Mouse (Mus musculus) liver, embryonic 14.5 days (tissue): ENCODE measurements around the gene Smg1. TPM values are rescaled to one million over a fixed set of nuclear protein-coding genes. Genes with fewer than 3 reads are reported as not detected.
A peak's percentile ranks its signal among the peaks of the same experiment; 100 is the strongest.

ENCODE experiments used
- ATAC-seq: fragments of 200-750 bp; cut with Nextera tagmentation; 2 replicates; pipeline ENCODE4 v1.8.0; 2017; ENCODE audit warnings: moderate number of reproducible peaks, mild to moderate bottlenecking, moderate library complexity; ENCODE audit not compliant: insufficient read depth
- DNase-seq, 3 experiments: peaks; one replicate each; pipeline ENCODE4 v3.0.0-alpha.2; 2012 to 2013; ENCODE audit warnings: low read depth in 3 of 3, low spot score in 3 of 3
- H3K27ac ChIP-seq: fragments of 300-500 bp; sonication (generic); 2 replicates; pipeline ENCODE4 v1.5.1; 2014; ENCODE audit warnings: moderate library complexity, mild to moderate bottlenecking, control low read depth, inconsistent platforms
- H3K27me3 ChIP-seq: fragments of 300-500 bp; sonication (generic); 2 replicates; pipeline ENCODE4 v1.6.1; 2014; ENCODE audit warnings: mild to moderate bottlenecking, low read length, moderate library complexity; ENCODE audit not compliant: control insufficient read depth, insufficient read depth
- H3K36me3 ChIP-seq: fragments of 300-500 bp; sonication (generic); replicated peaks from 2 replicates; pipeline ENCODE4 v1.6.1; 2014; ENCODE audit warnings: low read depth; ENCODE audit not compliant: control insufficient read depth, insufficient read depth
- H3K4me1 ChIP-seq, 2 experiments: fragments of 200-500 bp in 1 of 2; fragments of 300-500 bp in 1 of 2; sonication (generic) in 1 of 2; replicated peaks; 2 replicates each; pipeline ENCODE4 v1.6.1; 2012 to 2014; ENCODE audit warnings: antibody characterized with exemption in 1 of 2, inconsistent platforms in 1 of 2, low read length in 1 of 2; ENCODE audit not compliant: control insufficient read depth in 2 of 2, insufficient read depth in 2 of 2
- H3K4me2 ChIP-seq: fragments of 300-500 bp; sonication (generic); 2 replicates; pipeline ENCODE4 v1.6.1; 2014; ENCODE audit warnings: low read depth, mild to moderate bottlenecking, control low read depth, moderate library complexity
- H3K4me3 ChIP-seq, 2 experiments: fragments of 200-500 bp in 1 of 2; fragments of 300-500 bp in 1 of 2; sonication (generic) in 1 of 2; 2 replicates each; pipeline ENCODE4 v1.5.1; 2012 to 2014; ENCODE audit warnings: low read depth in 2 of 2, low read length in 2 of 2, mild to moderate bottlenecking in 2 of 2, control low read depth in 1 of 2, inconsistent platforms in 1 of 2, moderate library complexity in 1 of 2; ENCODE audit not compliant: insufficient read depth in 1 of 2
- H3K9ac ChIP-seq: fragments of 300-500 bp; sonication (generic); replicated peaks from 2 replicates; pipeline ENCODE4 v1.6.1; 2014; ENCODE audit warnings: mild to moderate bottlenecking, control low read depth, moderate library complexity
- H3K9me3 ChIP-seq: fragments of 300-500 bp; sonication (generic); 2 replicates; pipeline ENCODE4 v1.6.1; 2016; ENCODE audit warnings: low read length, mixed read lengths; ENCODE audit not compliant: control insufficient read depth
- CTCF ChIP-seq: IDR thresholded peaks from 2 replicates; pipeline ENCODE4 v1.5.1; 2016; ENCODE audit warnings: antibody characterized with exemption, low read depth, control low read depth
- EP300 ChIP-seq: IDR thresholded peaks from 2 replicates; pipeline ENCODE4 v1.6.1; 2016; ENCODE audit warnings: antibody characterized with exemption, low read depth
- WGBS: fragments of 180-500 bp; shearing (Covaris S2); extraction: QIAGEN DNeasy Blood & Tissue Kit; methylation state at CpG from one replicate; pipeline ENCODE4 v1.1.7; 2014; ENCODE audit not compliant: insufficient replicate concordance; 5-methylcytosine and 5-hydroxymethylcytosine counted together
- polyA plus RNA-seq, 2 experiments: library from polyadenylated mRNA; depleted of rRNA in 1 of 2; stranded (reverse) in 1 of 2; unstranded in 1 of 2; fragments of >200 nt; fragmentation: Nextera tagmentation in 1 of 2; extraction: Ambion mirVana in 1 of 2; gene quantifications; 2 replicates each; pipeline versions ENCODE4 v1.2.1 to v1.2.3; 2012 to 2014

Gene Smg1
- 5.2 and 10.5 TPM in 2 replicates for polyA plus RNA-seq (2012; rRNA removed)
- polyA plus RNA-seq (2014; fragmentation: Nextera tagmentation; extraction: Ambion mirVana) = 5.7 and 6.1 TPM in 2 replicates

GRCm38 (mm10) chr7:118243453-118244385 is at the start of gene Smg1:
Gene Smg1, minus strand, starts transcription at chr7:118243670.
- peak; percentile 90 for ATAC-seq
- H3K9me3 ChIP-seq = no peaks in the 10 kb centered on the region
- no peaks in the 10 kb centered on the region for H3K36me3 ChIP-seq
- H3K27me3 ChIP-seq = no peaks in the 10 kb centered on the region
- peak within 1 kb of the TSS; percentile 83 to 85 for H3K4me3 ChIP-seq
- peak; percentile 98 to 99 (median 98) for DNase-seq
- TF ChIP-seq CTCF = no peak
- no peak for TF ChIP-seq EP300
- H3K9ac ChIP-seq = peak within 1 kb of the TSS; percentile 88
- 1% methylated on average over 75 of the region's 79 CpGs for WGBS
- peak within 1 kb of the TSS; percentile 87 for H3K27ac ChIP-seq
- H3K4me1 ChIP-seq = peaks cover 8 to 13% of the 10 kb centered on the region in 2 experiments
- peak within 1 kb of the TSS; percentile 79 for H3K4me2 ChIP-seq

DNA sequence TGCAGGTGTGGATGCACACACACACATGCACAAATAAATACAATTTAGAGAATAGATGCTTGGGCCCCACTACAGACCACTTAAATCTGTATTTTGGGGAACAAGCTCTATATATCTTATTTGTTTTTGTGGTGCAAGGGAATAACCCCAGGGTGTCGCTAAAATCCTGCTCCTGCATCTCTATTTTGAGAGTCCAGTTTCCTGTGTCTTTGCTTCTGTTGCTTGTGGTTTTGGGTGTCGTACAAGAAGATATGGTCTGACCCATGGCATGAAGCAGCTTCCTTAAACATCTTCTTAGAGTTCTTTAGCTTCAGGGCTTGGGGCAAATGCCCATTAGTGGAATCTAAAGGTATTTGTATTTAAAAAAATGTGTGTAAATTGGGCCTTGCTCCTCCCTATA is 39.7 kb upstream of the Smg1 start:
- no peak for DNase-seq
- no peaks in the 10 kb centered on the region for H3K27me3 ChIP-seq
- WGBS = 11% methylated on average over 2 of the region's 2 CpGs
- no peaks in the 10 kb centered on the region for H3K9me3 ChIP-seq
- H3K4me3 ChIP-seq = no peak overlapping the region
- H3K27ac ChIP-seq = no peak overlapping the region
- H3K4me2 ChIP-seq = no peak overlapping the region
- H3K4me1 ChIP-seq = peaks cover 0 to 6% of the 10 kb centered on the region in 2 experiments; a peak in 1 of 4 replicates
- TF ChIP-seq EP300 = no peak
- TF ChIP-seq CTCF = no peak
- no peaks in the 10 kb centered on the region for H3K36me3 ChIP-seq
- ATAC-seq = no peak
- no peak overlapping the region for H3K9ac ChIP-seq

- H3K4me2 ChIP-seq = no peak overlapping the region
- H3K36me3 ChIP-seq = no peaks in the 10 kb centered on the region
- 31% methylated on average over 9 of the region's 9 CpGs for WGBS
- TF ChIP-seq EP300 (no peak), CTCF (no peak)
- H3K4me1 ChIP-seq = peaks cover 0 to 6% of the 10 kb centered on the region in 2 experiments; a peak in 1 of 4 replicates
- no peaks in the 10 kb centered on the region for H3K27me3 ChIP-seq
- no peaks in the 10 kb centered on the region for H3K9me3 ChIP-seq
- H3K9ac ChIP-seq = no peak overlapping the region
- no peak overlapping the region for H3K4me3 ChIP-seq
- H3K27ac ChIP-seq = no peak overlapping the region
- no peak for DNase-seq
- no peak for ATAC-seq
Observed at GRCm38 (mm10) chr7:118282543-118282942, 39.1 kb upstream of the Smg1 start.

- no peak overlapping the region for H3K4me2 ChIP-seq
- no peak for ATAC-seq
- TF ChIP-seq CTCF = no peak
- no peak for TF ChIP-seq EP300
- 26% methylated on average over 3 of the region's 3 CpGs for WGBS
- no peaks in the 10 kb centered on the region for H3K27me3 ChIP-seq
- H3K9me3 ChIP-seq = no peaks in the 10 kb centered on the region
- no peaks in the 10 kb centered on the region for H3K36me3 ChIP-seq
- no peak overlapping the region for H3K27ac ChIP-seq
- no peak overlapping the region for H3K4me3 ChIP-seq
- peaks cover 0 to 11% of the 10 kb centered on the region in 2 experiments; a peak in 2 of 4 replicates for H3K4me1 ChIP-seq
- DNase-seq = no peak
- no peak overlapping the region for H3K9ac ChIP-seq
Observed at GRCm38 (mm10) chr7:118279521-118279920, 36.1 kb upstream of the Smg1 start.

GRCm38 (mm10) chr7:118277335-118277910 is 34.0 kb upstream of the Smg1 start:
- H3K4me2 ChIP-seq = no peak overlapping the region
- no peak for DNase-seq
- no peak overlapping the region for H3K4me3 ChIP-seq
- H3K36me3 ChIP-seq = no peaks in the 10 kb centered on the region
- H3K4me1 ChIP-seq = peaks cover 0 to 8% of the 10 kb centered on the region in 2 experiments; a peak in 2 of 4 replicates
- H3K27me3 ChIP-seq = no peaks in the 10 kb centered on the region
- no peak for TF ChIP-seq EP300
- no peak for TF ChIP-seq CTCF
- WGBS = 52% methylated on average over 11 of the region's 11 CpGs
- ATAC-seq = no peak
- no peak overlapping the region for H3K27ac ChIP-seq
- no peaks in the 10 kb centered on the region for H3K9me3 ChIP-seq
- H3K9ac ChIP-seq = no peak overlapping the region
